Mouse (Mus musculus) CH12.LX (cell line): ENCODE results near the gene Slc25a20. TPM values are rescaled to one million over a fixed set of nuclear protein-coding genes. Genes with fewer than 3 reads are reported as not detected.

Source experiments
- DNase-seq: peaks from one replicate; pipeline ENCODE4 v3.0.0-alpha.2; 2013; ENCODE audit errors: extremely low read depth
- H3K27ac ChIP-seq: 2 replicates; pipeline ENCODE4 v1.5.1; 2012; ENCODE audit warnings: low read depth, mild to moderate bottlenecking, control low read depth, moderate library complexity; ENCODE audit not compliant: insufficient read depth
- H3K27me3 ChIP-seq: replicated peaks from 2 replicates; pipeline ENCODE3; 2012; ENCODE audit warnings: inconsistent platforms
- H3K36me3 ChIP-seq, 2 experiments: replicated peaks in 1 of 2; 2 replicates each; pipeline versions ENCODE3 to v1.6.1; 2012; ENCODE audit warnings: inconsistent platforms in 1 of 2, low read length in 1 of 2, mild to moderate bottlenecking in 1 of 2, mixed read lengths in 1 of 2, moderate library complexity in 1 of 2; ENCODE audit not compliant: control insufficient read depth in 1 of 2, insufficient read depth in 1 of 2
- H3K4me1 ChIP-seq, 2 experiments: 2 replicates each; pipeline ENCODE4 v1.6.1; 2012; ENCODE audit warnings: inconsistent platforms in 1 of 2, moderate library complexity in 1 of 2; ENCODE audit not compliant: insufficient read depth in 2 of 2, control insufficient read depth in 1 of 2
- H3K4me2 ChIP-seq: 2 replicates; pipeline ENCODE4 v1.6.1; 2012; ENCODE audit warnings: low read depth, mild to moderate bottlenecking, control low read depth; ENCODE audit not compliant: poor library complexity, insufficient read depth, severe bottlenecking
- H3K4me3 ChIP-seq, 3 experiments: fragments of 150-350 bp in 1 of 3; sonication (generic) in 1 of 3; replicated peaks in 1 of 3; 2 replicates each; pipeline versions ENCODE3 to v1.5.1; 2011 to 2012; ENCODE audit warnings: low read depth in 2 of 3, low read length in 2 of 3, mild to moderate bottlenecking in 2 of 3, moderate library complexity in 2 of 3, control low read depth in 1 of 3, improper control_type of control experiment in 1 of 3, inconsistent platforms in 1 of 3, mixed read lengths in 1 of 3; ENCODE audit not compliant: poor library complexity in 1 of 3
- H3K79me2 ChIP-seq: replicated peaks from 2 replicates; pipeline ENCODE4 v1.6.1; 2012; ENCODE audit warnings: mild to moderate bottlenecking, moderate library complexity; ENCODE audit not compliant: control insufficient read depth, poor library complexity, insufficient read depth, severe bottlenecking; ENCODE audit errors: extremely low read depth
- H3K9ac ChIP-seq: 2 replicates; pipeline ENCODE4 v1.6.1; 2012; ENCODE audit warnings: low read depth, mild to moderate bottlenecking, control low read depth, moderate library complexity; ENCODE audit not compliant: insufficient read depth
- H3K9me3 ChIP-seq: replicated peaks from 2 replicates; pipeline ENCODE3; 2012; ENCODE audit warnings: low read length, inconsistent platforms, mixed read lengths
- CHD2 ChIP-seq: IDR thresholded peaks from 2 replicates; pipeline ENCODE4 v1.6.1; 2011; ENCODE audit warnings: low read length, improper control_type of control experiment
- CTCF ChIP-seq, 2 experiments: IDR thresholded peaks in 1 of 2; conservative IDR thresholded peaks in 1 of 2; 2 replicates each; pipeline ENCODE4 v1.5.1; 2011 to 2012; ENCODE audit warnings: low read depth in 2 of 2, low read length in 2 of 2, improper control_type of control experiment in 1 of 2, inconsistent platforms in 1 of 2, mild to moderate bottlenecking in 1 of 2, moderate library complexity in 1 of 2
- E2F4 ChIP-seq: IDR thresholded peaks from 2 replicates; pipeline ENCODE4 v1.6.1; 2011; ENCODE audit warnings: low read depth, low read length, improper control_type of control experiment; ENCODE audit not compliant: insufficient replicate concordance
- ETS1 ChIP-seq: conservative IDR thresholded peaks from 2 replicates; pipeline ENCODE4 v1.6.1; 2012; ENCODE audit warnings: low read depth, mild to moderate bottlenecking, inconsistent platforms, low read length, improper control_type of control experiment, moderate library complexity
- GABPA ChIP-seq: IDR thresholded peaks from 2 replicates; pipeline ENCODE4 v1.6.1; 2012; ENCODE audit warnings: low read depth, low read length, improper control_type of control experiment, inconsistent platforms; ENCODE audit not compliant: insufficient replicate concordance
- JUN ChIP-seq: IDR thresholded peaks from 2 replicates; pipeline ENCODE4 v1.6.1; 2011; ENCODE audit warnings: low read depth, mild to moderate bottlenecking, low read length, improper control_type of control experiment, moderate library complexity; ENCODE audit not compliant: insufficient read depth
- KAT2A ChIP-seq: IDR thresholded peaks from 2 replicates; pipeline ENCODE4 v1.6.1; 2012; ENCODE audit warnings: low read length, improper control_type of control experiment, inconsistent platforms; ENCODE audit not compliant: insufficient replicate concordance
- MAZ ChIP-seq: IDR thresholded peaks from 2 replicates; pipeline ENCODE4 v1.6.1; 2012; ENCODE audit warnings: low read depth, mild to moderate bottlenecking, inconsistent platforms, low read length, improper control_type of control experiment, moderate library complexity
- MEF2A ChIP-seq: IDR thresholded peaks from 2 replicates; pipeline ENCODE4 v1.6.1; 2014; ENCODE audit warnings: low read depth, mild to moderate bottlenecking, inconsistent platforms, low read length, improper control_type of control experiment, borderline replicate concordance
- MXI1 ChIP-seq: IDR thresholded peaks from 2 replicates; pipeline ENCODE4 v1.6.1; 2011; ENCODE audit warnings: mild to moderate bottlenecking, low read depth, low read length, improper control_type of control experiment
- RAD21 ChIP-seq: IDR thresholded peaks from 2 replicates; pipeline ENCODE4 v1.6.1; 2011; ENCODE audit warnings: low read depth, mild to moderate bottlenecking, low read length, improper control_type of control experiment, moderate library complexity
- SIN3A ChIP-seq: IDR thresholded peaks from 2 replicates; pipeline ENCODE4 v1.6.1; 2012; ENCODE audit warnings: low read length, improper control_type of control experiment, inconsistent platforms
- TBP ChIP-seq: conservative IDR thresholded peaks from 2 replicates; pipeline ENCODE4 v1.6.1; 2011; ENCODE audit warnings: low read depth, low read length, improper control_type of control experiment
- TCF12 ChIP-seq: IDR thresholded peaks from 2 replicates; pipeline ENCODE4 v1.6.1; 2014; ENCODE audit warnings: low read depth, mild to moderate bottlenecking, inconsistent platforms, low read length, improper control_type of control experiment
- ZNF384 ChIP-seq: IDR thresholded peaks from 2 replicates; pipeline ENCODE4 v1.6.1; 2012; ENCODE audit warnings: low read depth, low read length, improper control_type of control experiment, inconsistent platforms
- dilution Hi-C: fragments of 300-500 bp; cut with MboI; formaldehyde crosslinking; loops from 2 replicates; pipeline ENCODE4 v1.14.3; 2020; ENCODE audit warnings: low sequenced_read_pairs; ENCODE audit not compliant: extremely low pct_unique_long_range_greater_than_20kb, extremely low pct_ligation_motif_present
- in situ Hi-C: fragments of 300-500 bp; cut with MboI; formaldehyde crosslinking; loops from 3 replicates; pipeline ENCODE4 v1.14.3; 2019; ENCODE audit warnings: low sequenced_read_pairs, low pct_ligation_motif_present, low pct_unique_long_range_greater_than_20kb, mixed read lengths
- polyA plus RNA-seq: library from polyadenylated mRNA; unstranded; fragments of >175 nt; gene quantifications from 2 replicates; pipeline ENCODE4 v1.2.1, GENCODE M21; 2012; ENCODE audit warnings: low read depth; ENCODE audit not compliant: insufficient read length
- total RNA-seq, 2 experiments: library from RNA; depleted of rRNA; stranded (reverse); fragments of 300-350 nt in 1 of 2; fragments of >200 nt in 1 of 2; gene quantifications; 2 replicates each; pipeline ENCODE4 v1.2.3; 2012 to 2014

Gene Slc25a20
- total and polyA plus RNA-seq, 3 experiments = 15.9 to 18.9 (median 16.7) TPM

DNA sequence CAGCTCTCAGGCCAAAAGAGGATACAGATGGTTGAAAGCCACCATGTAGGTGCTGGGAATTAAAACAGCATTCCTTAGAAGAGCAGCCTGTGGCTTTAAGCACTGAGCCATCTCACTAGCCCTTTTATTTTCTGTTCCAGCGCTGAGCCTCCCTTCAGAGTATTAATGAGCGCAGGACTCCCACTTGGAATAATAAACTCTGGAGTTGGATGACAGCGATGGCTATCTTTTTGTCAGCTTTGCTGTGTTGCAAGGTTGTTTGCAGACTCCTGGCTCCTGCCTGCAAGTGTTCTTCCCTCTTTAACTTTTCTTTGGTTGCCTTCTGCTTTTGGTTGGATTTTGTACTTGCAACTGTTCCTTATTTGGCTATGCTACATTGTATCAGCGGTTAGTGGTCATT lies 32.1 kb downstream of the Slc25a20 start:
- in situ Hi-C loops = no loop called here
- dilution Hi-C loops = no loop called here
- DNase-seq = no peak

DNA sequence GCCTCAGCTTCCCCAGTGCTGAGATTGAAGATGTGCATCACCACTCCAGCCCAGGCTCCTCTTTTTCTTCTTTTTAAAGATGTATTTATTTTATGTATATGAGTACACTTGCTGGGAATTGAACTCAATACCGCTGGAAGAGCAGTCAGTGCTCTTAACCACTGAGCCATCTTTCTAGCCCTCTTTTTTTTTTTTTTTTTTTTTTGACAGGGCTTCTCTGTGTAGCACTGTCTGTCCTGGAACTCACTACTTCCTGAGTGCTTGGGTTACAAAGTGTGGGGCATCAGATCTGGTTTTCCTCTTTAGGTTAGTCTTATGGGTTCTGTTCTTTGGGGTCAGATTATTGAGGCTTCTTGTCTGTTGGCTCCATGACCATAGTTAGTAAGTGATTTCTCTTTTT lies 32.6 kb downstream of the Slc25a20 start:
- Histone ChIP-seq H3K4me3 (no peak overlapping the region), H3K9ac (0 out of 2 replicates have a peak overlapping the region, but pooled peaks have one; percentile 85), H3K79me2 (peaks cover 37% of the 10 kb centered on the region), H3K9me3 (no peaks in the 10 kb centered on the region), H3K27me3 (no peaks in the 10 kb centered on the region), H3K4me2 (peak overlapping the region; percentile 88), H3K27ac (no peak overlapping the region), H3K4me1 (peaks cover 2 to 33% of the 10 kb centered on the region in 2 experiments; a peak in 3 of 4 replicates), H3K36me3 (peaks cover 3 to 17% of the 10 kb centered on the region in 2 experiments)
- TF ChIP-seq E2F4 (no peak), ZNF384 (peak; percentile 76)
- dilution Hi-C loops (no loop called here), in situ Hi-C loops (no loop called here)
- DNase-seq = no peak

More for the DNA sequence above, 32.1 kb downstream of the Slc25a20 start:
- H3K4me2 ChIP-seq = peak overlapping the region; percentile 88
- TF ChIP-seq RAD21 (no peak), E2F4 (no peak), GABPA (no peak), MEF2A (no peak), TBP (no peak), CTCF (conservative IDR thresholded peaks at IDR 0.05 in 1 of 2, IDR thresholded peaks at IDR 0.05 in 1 of 2; ENCODE audit: low read depth in 2 of 2, low read length in 2 of 2) (no peak), ETS1 (no peak), SIN3A (no peak), CHD2 (no peak), KAT2A (no peak), MAZ (no peak), JUN (no peak), TCF12 (no peak), MXI1 (no peak), ZNF384 (no peak)
- peaks cover 34% of the 10 kb centered on the region for H3K79me2 ChIP-seq
- H3K4me1 ChIP-seq = peaks cover 2 to 33% of the 10 kb centered on the region in 2 experiments; a peak in 3 of 4 replicates
- H3K4me3 ChIP-seq = peak overlapping the region in 1 of 3 experiments; percentile 1
- H3K9me3 ChIP-seq = no peaks in the 10 kb centered on the region
- H3K27ac ChIP-seq = no peak overlapping the region
- H3K27me3 ChIP-seq = no peaks in the 10 kb centered on the region
- 0 out of 2 replicates have a peak overlapping the region, but pooled peaks have one; percentile 85 for H3K9ac ChIP-seq
- peaks cover 3 to 15% of the 10 kb centered on the region in 2 experiments for H3K36me3 ChIP-seq
